Mouse (Mus musculus): ENCODE measurements around the gene Rtp4.

- TF ChIP-seq CTCF (conservative IDR thresholded peaks at IDR 0.05; ENCODE audit: low read length) (no peak), POU5F1 (IDR thresholded peaks at IDR 0.05; ENCODE audit: borderline replicate concordance, low read length) (no peak)
Measured at GRCm38 (mm10) chr16:23541046-23541445, 21.0 kb downstream of the Rtp4 start.
